In the genomic region with DNA sequence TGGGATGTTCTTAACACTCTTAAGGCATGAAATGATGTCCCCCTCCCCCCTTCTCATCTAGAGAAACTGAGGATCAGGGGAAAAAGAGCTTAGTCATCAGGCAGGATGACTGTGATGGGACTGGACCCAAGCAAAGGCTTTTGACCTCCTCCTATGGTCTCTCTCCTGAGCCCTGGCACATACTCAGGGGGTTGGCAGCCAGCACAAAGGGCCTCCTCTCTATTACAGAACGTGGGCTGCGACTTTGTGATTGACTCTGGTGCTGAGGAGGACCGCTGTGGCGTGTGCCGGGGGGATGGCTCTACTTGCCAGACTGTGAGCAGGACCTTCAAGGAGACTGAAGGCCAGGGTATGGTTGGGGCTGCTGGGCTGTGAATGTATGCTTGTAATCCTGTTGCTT, we compare ENCODE assay signal across 16 mouse cellular contexts. TPM values are rescaled to one million over a fixed set of nuclear protein-coding genes. Genes with fewer than 3 reads are reported as not detected.
"Had no signal": no experiment of that assay in that cellular context is flagged by ENCODE, and none has a peak within 500 bp of the region (broad histone marks: within the 10 kb centered on the region; RNA-seq: fewer than 3 reads in every experiment).

No protein-coding gene starts in this region.

- H3K9ac ChIP-seq: limb, embryonic 15.5 days; liver, embryonic 12.5 days; lung, embryonic 14.5 days; midbrain, embryonic 12.5 days; neural tube, embryonic 15.5 days had no signal

- H3K27ac ChIP-seq: kidney, postnatal 0 days; limb, embryonic 15.5 days; liver, embryonic 12.5 days; midbrain, embryonic 12.5 days; neural tube, embryonic 15.5 days had no signal

- H3K9me3 ChIP-seq: limb, embryonic 15.5 days; liver, embryonic 12.5 days; midbrain, embryonic 12.5 days; neural tube, embryonic 15.5 days had no signal

- H3K4me3 ChIP-seq: limb, embryonic 15.5 days; liver, embryonic 12.5 days; midbrain, embryonic 12.5 days; myocyte; neural tube, embryonic 15.5 days had no signal

- H3K4me2 ChIP-seq: limb, embryonic 15.5 days; liver, embryonic 12.5 days; lung, embryonic 14.5 days; midbrain, embryonic 12.5 days; neural tube, embryonic 15.5 days had no signal

- H3K4me1 ChIP-seq: limb, embryonic 15.5 days; liver, embryonic 12.5 days; midbrain, embryonic 12.5 days had no signal

- H3K27me3 ChIP-seq: limb, embryonic 15.5 days; liver, embryonic 12.5 days; midbrain, embryonic 12.5 days; neural tube, embryonic 15.5 days had no signal

- H3K36me3 ChIP-seq: liver, embryonic 12.5 days had no signal

- ATAC-seq: liver, embryonic 12.5 days had no signal

- DNase-seq: layer of hippocampus, adult 9-11 months; layer of hippocampus, postnatal 36 days; lung, embryonic 14.5 days; lung, postnatal 10 days; lung, postnatal 4 days; right cerebral cortex, adult 18-20 months; right cerebral cortex, postnatal 25 days; thymus, adult 18-20 months; thymus, postnatal 14 days had no signal

RNA-seq across cellular contexts. Expression of a gene that starts 26.5 kb away (rescaled TPM):
- total RNA-seq: megakaryocyte, adult 5-6 weeks had no signal
